Mouse (Mus musculus) urinary bladder, postnatal 36 days (tissue): ENCODE measurements around the gene Abhd12.

ENCODE experiments used
- DNase-seq, 2 experiments: peaks; one replicate each; pipeline ENCODE4 v3.0.0; 2022; ENCODE audit warnings: low spot score in 2 of 2, mixed read lengths in 1 of 2

Abhd12 gene

GRCm38 (mm10) chr2:150808381-150808780 lies 96.2 kb downstream of the Abhd12 start:
- DNase-seq = no peak

DNA sequence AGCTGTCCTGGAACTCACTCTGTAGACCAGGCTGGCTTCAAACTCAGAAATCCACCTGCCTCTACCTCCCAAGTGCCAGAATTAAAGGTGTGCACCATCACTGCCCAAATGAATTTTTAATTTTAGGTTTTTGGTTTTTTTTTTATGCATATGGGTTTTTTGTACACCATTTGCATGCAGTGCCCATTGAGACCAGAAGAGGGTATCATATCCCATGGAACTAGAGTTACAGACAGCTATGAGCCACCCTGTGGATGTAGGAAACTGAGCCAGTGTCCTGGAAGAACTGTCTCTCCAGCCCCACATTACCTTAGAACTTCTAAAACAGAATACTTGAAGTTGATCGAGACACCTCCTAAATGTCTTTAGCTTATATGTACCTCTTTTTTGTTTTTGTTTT lies 101.5 kb downstream of the Abhd12 start:
- no peak for DNase-seq

- peak in 1 of 2 experiments; percentile 21 for DNase-seq
Observed at GRCm38 (mm10) chr2:150800616-150801015, 103.9 kb downstream of the Abhd12 start.

DNA sequence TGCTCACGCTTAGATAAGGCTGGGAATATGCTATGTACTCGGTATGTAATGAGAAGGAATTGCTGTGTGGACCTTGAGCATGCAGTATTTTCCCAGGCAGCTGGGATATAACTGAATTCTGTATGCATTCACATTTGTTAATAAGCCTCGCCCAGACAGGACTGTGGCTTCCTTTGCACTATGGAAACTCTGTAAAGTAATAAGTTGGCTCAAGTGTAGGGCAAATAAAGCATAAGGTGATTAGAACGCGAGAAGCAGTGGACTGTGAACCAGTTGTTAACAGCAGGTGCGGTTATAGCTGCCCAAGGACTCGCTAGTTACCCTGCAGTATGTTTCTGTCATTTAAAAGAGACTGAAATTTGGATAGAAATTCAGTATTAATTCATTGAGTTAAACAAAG lies 106.5 kb downstream of the Abhd12 start:
- DNase-seq = no peak

- DNase-seq = no peak
Observed at GRCm38 (mm10) chr2:150793320-150793719, 111.2 kb downstream of the Abhd12 start.

GRCm38 (mm10) chr2:150788768-150789550 lies 115.6 kb downstream of the Abhd12 start:
- peak in 1 of 2 experiments; percentile 87 for DNase-seq

GRCm38 (mm10) chr2:150787234-150787771 lies 117.2 kb downstream of the Abhd12 start:
- no peak for DNase-seq

GRCm38 (mm10) chr2:150786251-150787180 lies 118.0 kb downstream of the Abhd12 start, which contains the start of gene Pygb:
Gene Pygb, plus strand, starts transcription at chr2:150786735.
- peak; percentile 79 to 82 for DNase-seq

DNA sequence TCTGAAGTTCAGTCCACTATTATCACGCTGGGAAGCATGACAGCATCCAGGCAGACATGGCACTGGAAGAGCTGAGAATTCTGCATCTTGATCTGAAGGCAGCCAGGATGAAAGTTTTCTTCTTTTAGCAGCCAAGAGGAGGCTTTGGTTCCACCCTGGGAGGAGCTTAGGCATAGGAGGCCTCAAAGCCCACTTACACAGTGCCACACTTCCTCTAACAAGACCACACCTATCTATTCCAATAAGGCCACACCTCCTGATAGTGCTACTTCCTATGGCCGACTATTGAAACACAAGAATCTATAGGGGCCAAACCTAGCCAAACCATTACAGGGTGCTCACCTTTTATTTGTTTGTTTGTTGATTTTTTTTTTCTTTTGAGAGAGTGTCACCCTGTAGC lies 121.7 kb downstream of the Abhd12 start:
- DNase-seq = no peak
